Mouse (Mus musculus): ENCODE data around the gene Dcps. TPM values are rescaled to one million over a fixed set of nuclear protein-coding genes. Genes with fewer than 3 reads are reported as not detected.

Dcps gene
- polyA plus RNA-seq, 1 experiment = 31.1 TPM

- Histone ChIP-seq H3K4me3 (replicated peaks; ENCODE audit: control insufficient read depth, low read depth, low read length) (no peak overlapping the region), H3K27ac (ENCODE audit: control insufficient read depth, insufficient read depth, low read depth, low read length, poor library complexity) (peak overlapping the region; percentile 11; the same call in 1 of the 2 replicates), H3K4me1 (ENCODE audit: control insufficient read depth, insufficient read depth, low read length) (peaks cover 13% of the 10 kb centered on the region)
- 59% methylated on average over 15 of the region's 15 CpGs for WGBS
- TF ChIP-seq CTCF (IDR thresholded peaks at IDR 0.05; ENCODE audit: control insufficient read depth, insufficient read depth, low read length) (no peak), POLR2A (IDR thresholded peaks at IDR 0.05; ENCODE audit: borderline replicate concordance, control insufficient read depth, low read depth, low read length) (no peak)
Measured at GRCm38 (mm10) chr9:35105884-35106880, 69.7 kb downstream of the Dcps start.

GRCm38 (mm10) chr9:35105438-35105837 lies 70.4 kb downstream of the Dcps start:
- no peak overlapping the region for H3K27ac ChIP-seq (ENCODE audit: control insufficient read depth, insufficient read depth, low read depth, low read length, poor library complexity)
- H3K4me3 ChIP-seq (replicated peaks; ENCODE audit: control insufficient read depth, low read depth, low read length) = no peak overlapping the region
- WGBS = 50% methylated on average over 2 of the region's 2 CpGs
- peaks cover 14% of the 10 kb centered on the region for H3K4me1 ChIP-seq (ENCODE audit: control insufficient read depth, insufficient read depth, low read length)
- no peak for TF ChIP-seq CTCF (IDR thresholded peaks at IDR 0.05; ENCODE audit: control insufficient read depth, insufficient read depth, low read length)
- TF ChIP-seq POLR2A (IDR thresholded peaks at IDR 0.05; ENCODE audit: borderline replicate concordance, control insufficient read depth, low read depth, low read length) = no peak

- no peak for TF ChIP-seq POLR2A (IDR thresholded peaks at IDR 0.05; ENCODE audit: borderline replicate concordance, control insufficient read depth, low read depth, low read length)
- TF ChIP-seq CTCF (IDR thresholded peaks at IDR 0.05; ENCODE audit: control insufficient read depth, insufficient read depth, low read length) = no peak
- Histone ChIP-seq H3K4me3 (replicated peaks; ENCODE audit: control insufficient read depth, low read depth, low read length) (no peak overlapping the region), H3K4me1 (ENCODE audit: control insufficient read depth, insufficient read depth, low read length) (peaks cover 13% of the 10 kb centered on the region), H3K27ac (ENCODE audit: control insufficient read depth, insufficient read depth, low read depth, low read length, poor library complexity) (no peak overlapping the region)
- WGBS = 76% methylated on average over 4 of the region's 4 CpGs
Measured at GRCm38 (mm10) chr9:35104711-35105110, 71.2 kb downstream of the Dcps start.

GRCm38 (mm10) chr9:35098762-35099161 lies 77.1 kb downstream of the Dcps start:
- WGBS = 49% methylated on average over 4 of the region's 4 CpGs
- peak overlapping the region; percentile 50 for H3K27ac ChIP-seq (ENCODE audit: control insufficient read depth, insufficient read depth, low read depth, low read length, poor library complexity)
- peaks cover 4% of the 10 kb centered on the region; the same call in 1 of the 2 replicates for H3K4me1 ChIP-seq (ENCODE audit: control insufficient read depth, insufficient read depth, low read length)
- peak overlapping the region; percentile 4 for H3K4me3 ChIP-seq (replicated peaks; ENCODE audit: control insufficient read depth, low read depth, low read length)
- TF ChIP-seq CTCF (IDR thresholded peaks at IDR 0.05; ENCODE audit: control insufficient read depth, insufficient read depth, low read length) (no peak), POLR2A (IDR thresholded peaks at IDR 0.05; ENCODE audit: borderline replicate concordance, control insufficient read depth, low read depth, low read length) (no peak)

- Histone ChIP-seq H3K27ac (ENCODE audit: control insufficient read depth, insufficient read depth, low read depth, low read length, poor library complexity) (no peak overlapping the region), H3K4me1 (ENCODE audit: control insufficient read depth, insufficient read depth, low read length) (peaks cover 2% of the 10 kb centered on the region; the same call in 1 of the 2 replicates), H3K4me3 (replicated peaks; ENCODE audit: control insufficient read depth, low read depth, low read length) (no peak overlapping the region)
- TF ChIP-seq CTCF (IDR thresholded peaks at IDR 0.05; ENCODE audit: control insufficient read depth, insufficient read depth, low read length) (no peak), POLR2A (IDR thresholded peaks at IDR 0.05; ENCODE audit: borderline replicate concordance, control insufficient read depth, low read depth, low read length) (no peak)
- WGBS = 33% methylated on average over 4 of the region's 4 CpGs
Measured at GRCm38 (mm10) chr9:35097901-35098300, 78.0 kb downstream of the Dcps start.

GRCm38 (mm10) chr9:35095726-35096125 lies 80.1 kb downstream of the Dcps start:
- H3K4me3 ChIP-seq (replicated peaks; ENCODE audit: control insufficient read depth, low read depth, low read length) = no peak overlapping the region
- 83% methylated on average over 1 of the region's 1 CpGs for WGBS
- TF ChIP-seq POLR2A (IDR thresholded peaks at IDR 0.05; ENCODE audit: borderline replicate concordance, control insufficient read depth, low read depth, low read length) (no peak), CTCF (IDR thresholded peaks at IDR 0.05; ENCODE audit: control insufficient read depth, insufficient read depth, low read length) (no peak)
- no peaks in the 10 kb centered on the region; the same call in 1 of the 2 replicates for H3K4me1 ChIP-seq (ENCODE audit: control insufficient read depth, insufficient read depth, low read length)
- no peak overlapping the region for H3K27ac ChIP-seq (ENCODE audit: control insufficient read depth, insufficient read depth, low read depth, low read length, poor library complexity)

GRCm38 (mm10) chr9:35093350-35093749 lies 82.5 kb downstream of the Dcps start:
- no peak overlapping the region for H3K4me3 ChIP-seq (replicated peaks; ENCODE audit: control insufficient read depth, low read depth, low read length)
- TF ChIP-seq POLR2A (IDR thresholded peaks at IDR 0.05; ENCODE audit: borderline replicate concordance, control insufficient read depth, low read depth, low read length) = no peak
- no peak for TF ChIP-seq CTCF (IDR thresholded peaks at IDR 0.05; ENCODE audit: control insufficient read depth, insufficient read depth, low read length)
- H3K4me1 ChIP-seq (ENCODE audit: control insufficient read depth, insufficient read depth, low read length) = no peaks in the 10 kb centered on the region
- 86% methylated on average over 3 of the region's 3 CpGs for WGBS
- no peak overlapping the region for H3K27ac ChIP-seq (ENCODE audit: control insufficient read depth, insufficient read depth, low read depth, low read length, poor library complexity)

- WGBS = 92% methylated on average over 2 of the region's 2 CpGs
- H3K27ac ChIP-seq (ENCODE audit: control insufficient read depth, insufficient read depth, low read depth, low read length, poor library complexity) = no peak overlapping the region
- no peaks in the 10 kb centered on the region for H3K4me1 ChIP-seq (ENCODE audit: control insufficient read depth, insufficient read depth, low read length)
- no peak overlapping the region for H3K4me3 ChIP-seq (replicated peaks; ENCODE audit: control insufficient read depth, low read depth, low read length)
- no peak for TF ChIP-seq POLR2A (IDR thresholded peaks at IDR 0.05; ENCODE audit: borderline replicate concordance, control insufficient read depth, low read depth, low read length)
- no peak for TF ChIP-seq CTCF (IDR thresholded peaks at IDR 0.05; ENCODE audit: control insufficient read depth, insufficient read depth, low read length)
Measured at GRCm38 (mm10) chr9:35092904-35093303, 83.0 kb downstream of the Dcps start.

Other genes starting within 250 kb of the Dcps start
- gene St3gal4, start 56.8 kb downstream of the Dcps start, polyA plus RNA-seq (2011; ENCODE audit: insufficient read depth, insufficient read length, low replicate concordance, missing spikeins) = 32.7 and 54.9 TPM in 2 replicates
- gene Srpr, start 24.1 kb upstream of the Dcps start, polyA plus RNA-seq (2011; ENCODE audit: insufficient read depth, insufficient read length, low replicate concordance, missing spikeins) = 16.6 and 50.8 TPM in 2 replicates
- 2.7 and 7.5 TPM in 2 replicates for gene Tirap, start 24.2 kb upstream of the Dcps start, polyA plus RNA-seq (2011; ENCODE audit: insufficient read depth, insufficient read length, low replicate concordance, missing spikeins)
- 17.7 and 18.8 TPM in 2 replicates for gene Foxred1, start 35.0 kb upstream of the Dcps start, polyA plus RNA-seq (2011; ENCODE audit: insufficient read depth, insufficient read length, low replicate concordance, missing spikeins)
- 11.4 and 11.6 TPM in 2 replicates for gene Fam118b, start 91.7 kb upstream of the Dcps start, polyA plus RNA-seq (2011; ENCODE audit: insufficient read depth, insufficient read length, low replicate concordance, missing spikeins)
- 4.5 and 15.5 TPM in 2 replicates for gene Rpusd4, start 91.8 kb upstream of the Dcps start, polyA plus RNA-seq (2011; ENCODE audit: insufficient read depth, insufficient read length, low replicate concordance, missing spikeins)
- gene Cdon, start 245.1 kb upstream of the Dcps start, polyA plus RNA-seq (2011; ENCODE audit: insufficient read depth, insufficient read length, low replicate concordance, missing spikeins) = 0.66 and 2.8 TPM in 2 replicates

All from bone marrow, adult 2 months (tissue).